Mouse (Mus musculus): ENCODE results near the gene Nalcn.

- TF ChIP-seq CTCF (IDR thresholded peaks at IDR 0.05; ENCODE audit: low read depth, low read length) (no peak), POLR2A (IDR thresholded peaks at IDR 0.05; ENCODE audit: insufficient read depth, low read length) (no peak)
Observed at GRCm38 (mm10) chr14:123240738-123241137, 386.2 kb downstream of the Nalcn start.
